Mouse (Mus musculus) layer of hippocampus, adult 11-12 months (tissue): ENCODE results near the gene Zp3.

ENCODE experiments used
- DNase-seq: peaks from one replicate; pipeline ENCODE4 v3.0.0; 2022; ENCODE audit warnings: low spot score

Zp3 gene

GRCm38 (mm10) chr5:135979904-135980303 is at the start of gene Zp3:
Gene Zp3, plus strand, starts transcription at chr5:135980099.
- DNase-seq = no peak

GRCm38 (mm10) chr5:135931526-135931925 is 48.4 kb upstream of the Zp3 start:
- no peak for DNase-seq

GRCm38 (mm10) chr5:135932359-135932758 is 47.5 kb upstream of the Zp3 start:
- no peak for DNase-seq

GRCm38 (mm10) chr5:135933222-135933899 is 46.5 kb upstream of the Zp3 start:
- no peak for DNase-seq

GRCm38 (mm10) chr5:135933900-135934441 is 45.9 kb upstream of the Zp3 start:
- peak; percentile 83 for DNase-seq

- DNase-seq = peak; percentile 96
Measured at GRCm38 (mm10) chr5:135934481-135935175, 45.3 kb upstream of the Zp3 start, which contains the start of gene Ywhag. Gene Ywhag, minus strand, starts transcription at chr5:135934616.

- DNase-seq = no peak
Measured at GRCm38 (mm10) chr5:135935176-135935523, 44.7 kb upstream of the Zp3 start.

- no peak for DNase-seq
Measured at GRCm38 (mm10) chr5:135935641-135936190, 44.2 kb upstream of the Zp3 start.

- DNase-seq = no peak
Measured at GRCm38 (mm10) chr5:135940587-135940986, 39.3 kb upstream of the Zp3 start.

GRCm38 (mm10) chr5:135942710-135943109 is 37.2 kb upstream of the Zp3 start:
- no peak for DNase-seq

GRCm38 (mm10) chr5:135945916-135946408 is 33.9 kb upstream of the Zp3 start:
- no peak for DNase-seq

GRCm38 (mm10) chr5:135946621-135947020 is 33.3 kb upstream of the Zp3 start:
- no peak for DNase-seq

- DNase-seq = no peak
Measured at GRCm38 (mm10) chr5:135950710-135951412, 29.0 kb upstream of the Zp3 start.

GRCm38 (mm10) chr5:135951660-135952059 is 28.2 kb upstream of the Zp3 start:
- DNase-seq = no peak

GRCm38 (mm10) chr5:135952830-135953229 is 27.1 kb upstream of the Zp3 start:
- DNase-seq = no peak

GRCm38 (mm10) chr5:135956300-135957206 is 23.3 kb upstream of the Zp3 start:
- DNase-seq = no peak

GRCm38 (mm10) chr5:135957207-135957974 is 22.5 kb upstream of the Zp3 start:
- peak; percentile 95 for DNase-seq

GRCm38 (mm10) chr5:135958367-135958766 is 21.5 kb upstream of the Zp3 start:
- no peak for DNase-seq

- no peak for DNase-seq
Measured at GRCm38 (mm10) chr5:135959911-135960310, 20.0 kb upstream of the Zp3 start.

GRCm38 (mm10) chr5:135960909-135961635 is 18.8 kb upstream of the Zp3 start:
- no peak for DNase-seq
